Comparison of ENCODE assay signal across 8 mouse cellular contexts in the genomic region with DNA sequence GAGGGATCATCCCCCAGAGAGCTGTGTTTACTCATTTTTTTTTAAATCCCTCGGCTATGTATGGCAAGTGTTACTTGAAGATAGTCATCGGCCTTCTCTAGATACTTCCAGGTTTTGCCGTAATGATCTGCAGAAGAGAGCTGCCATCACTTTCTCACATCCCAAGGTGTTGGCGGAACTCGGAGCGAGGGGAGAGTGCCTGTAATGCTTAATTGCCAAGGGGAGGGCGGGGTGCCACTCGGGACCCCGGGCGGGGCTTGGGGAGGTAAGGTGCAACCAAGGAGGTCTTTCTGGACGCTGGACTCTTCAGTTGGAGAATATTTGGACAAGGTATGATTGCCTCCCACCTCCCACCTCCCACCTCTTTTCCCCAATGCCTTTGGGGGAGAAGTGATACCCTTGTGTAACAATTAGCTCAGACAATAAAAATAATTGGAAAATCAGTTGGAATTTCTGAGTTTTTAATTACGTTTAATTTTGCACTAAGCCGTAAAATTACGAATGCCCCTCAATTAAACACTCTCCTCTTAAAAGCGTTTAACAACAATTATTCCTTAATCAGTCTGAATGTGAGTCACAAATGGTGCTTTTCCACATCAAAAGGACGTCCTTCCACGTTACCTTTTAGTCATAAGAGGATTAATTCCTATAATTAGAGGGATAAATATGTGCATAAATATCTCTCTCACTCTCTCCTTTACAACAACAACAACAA. TPM values are rescaled to one million over a fixed set of nuclear protein-coding genes. Genes with fewer than 3 reads are reported as not detected.
A peak's percentile ranks its signal among the peaks of the same experiment; 100 is the strongest.
DNase-seq lines count a peak whose midpoint lies in the region; ATAC-seq lines count a peak whose summit lies in the region.

No protein-coding gene starts in this region.

- H3K9me3 ChIP-seq in heart, embryonic 11.5 days (replicated peaks; ENCODE audit: control insufficient read depth, low read length), result no peaks in the 10 kb centered on the region
- no peaks in the 10 kb centered on the region for H3K9me3 ChIP-seq in heart, embryonic 16.5 days (replicated peaks; ENCODE audit: control insufficient read depth, low read length)
- no peaks in the 10 kb centered on the region for H3K9me3 ChIP-seq in midbrain, embryonic 11.5 days (ENCODE audit: control insufficient read depth, low read length)

- peaks cover 9% of the 10 kb centered on the region; the same call in 1 of the 2 replicates for H3K4me1 ChIP-seq in heart, embryonic 11.5 days (ENCODE audit: control insufficient read depth, insufficient read depth, low read length)
- peaks cover 14% of the 10 kb centered on the region for H3K4me1 ChIP-seq in heart, embryonic 16.5 days (ENCODE audit: control insufficient read depth, insufficient read depth, low read length)
- peaks cover 12% of the 10 kb centered on the region for H3K4me1 ChIP-seq in midbrain, embryonic 11.5 days (ENCODE audit: control insufficient read depth, insufficient read depth, low read length)

- peak overlapping the region; percentile 51 for H3K4me3 ChIP-seq in heart, embryonic 11.5 days (ENCODE audit: low read depth, low read length)
- H3K4me3 ChIP-seq in heart, embryonic 16.5 days (ENCODE audit: low read length), result peak overlapping the region; percentile 53
- peak overlapping the region; percentile 32 for H3K4me3 ChIP-seq in midbrain, embryonic 11.5 days (ENCODE audit: low read depth, low read length)

- peak overlapping the region; percentile 57; the same call in 1 of the 2 replicates for H3K9ac ChIP-seq in heart, embryonic 11.5 days (ENCODE audit: low read depth, low read length)
- H3K9ac ChIP-seq in heart, embryonic 16.5 days (ENCODE audit: low read length), result peak overlapping the region; percentile 71
- H3K9ac ChIP-seq in midbrain, embryonic 11.5 days (ENCODE audit: low read length), result peak overlapping the region; percentile 53

- H3K27ac ChIP-seq in heart, embryonic 11.5 days (ENCODE audit: low read depth, low read length), result peak overlapping the region; percentile 59; the same call in 1 of the 2 replicates
- no peak overlapping the region for H3K27ac ChIP-seq in heart, embryonic 16.5 days (ENCODE audit: low read length)
- no peak overlapping the region; the same call in 1 of the 2 replicates for H3K27ac ChIP-seq in midbrain, embryonic 11.5 days (ENCODE audit: low read depth, low read length)

- no peak for ATAC-seq in heart, embryonic 11.5 days (replicated peaks; ENCODE audit: insufficient number of reproducible peaks, low FRiP score, low TSS enrichment)
- no peak for ATAC-seq in heart, embryonic 16.5 days (replicated peaks; ENCODE audit: extremely low read depth, insufficient read depth, low FRiP score)
- ATAC-seq in midbrain, embryonic 11.5 days (ENCODE audit: low FRiP score), result no peak
- ATAC-seq in cerebellum, adult (ENCODE audit: insufficient number of reproducible peaks, low FRiP score, low TSS enrichment), result no peak
- ATAC-seq in megakaryocyte-erythroid progenitor cell, adult 5-6 weeks (replicated peaks; ENCODE audit: low FRiP score, low TSS enrichment, poor library complexity, severe bottlenecking), result no peak

- intact Hi-C loops in heart, postnatal 25 days (cut with DNase I), result loop anchor here (10.0 kb wide), 1 partner anchor 560 kb away; no protein-coding TSS in a partner anchor

- WGBS in heart, embryonic 11.5 days (ENCODE audit: insufficient replicate concordance), result 13% methylated on average over 17 of the region's 17 CpGs
- 31% methylated on average over 17 of the region's 17 CpGs for WGBS in heart, embryonic 16.5 days
- WGBS in midbrain, embryonic 11.5 days, result 2% methylated on average over 17 of the region's 17 CpGs

- H3K36me3 ChIP-seq in heart, embryonic 11.5 days (ENCODE audit: control insufficient read depth, insufficient read depth, low read length), result no peaks in the 10 kb centered on the region
- no peaks in the 10 kb centered on the region for H3K36me3 ChIP-seq in heart, embryonic 16.5 days (ENCODE audit: control insufficient read depth, insufficient read depth)
- H3K36me3 ChIP-seq in midbrain, embryonic 11.5 days (ENCODE audit: control insufficient read depth, insufficient read depth, low read length), result no peaks in the 10 kb centered on the region

- DNase-seq in heart, postnatal 25 days (ENCODE audit: low spot score), result no peak
- DNase-seq in brain, adult 2 months (ENCODE audit: low read depth, low spot score), result peak; percentile 39
- DNase-seq in midbrain, embryonic 11.5 days (ENCODE audit: low spot score, missing footprints), result peak; percentile 92
- DNase-seq in right cerebral cortex, postnatal 10 days (ENCODE audit: low spot score in 2 of 2), result no peak

- H3K4me2 ChIP-seq in heart, embryonic 11.5 days, result peak overlapping the region; percentile 86
- H3K4me2 ChIP-seq in heart, embryonic 16.5 days (ENCODE audit: low read depth, low read length), result peak overlapping the region; percentile 75
- peak overlapping the region; percentile 69 for H3K4me2 ChIP-seq in midbrain, embryonic 11.5 days

- H3K27me3 ChIP-seq in heart, embryonic 11.5 days (ENCODE audit: control insufficient read depth, insufficient read depth, low read length), result no peaks in the 10 kb centered on the region
- H3K27me3 ChIP-seq in heart, embryonic 16.5 days (ENCODE audit: control insufficient read depth, insufficient read depth, low read length), result peaks cover 11% of the 10 kb centered on the region
- H3K27me3 ChIP-seq in midbrain, embryonic 11.5 days (ENCODE audit: control insufficient read depth, insufficient read depth, low read length), result peaks cover 35% of the 10 kb centered on the region

RNA-seq across cellular contexts. Expression of a gene that starts 9.2 kb away (rescaled TPM):
- polyA plus RNA-seq in heart, embryonic 11.5 days (2014; fragmentation: Nextera tagmentation; extraction: Ambion mirVana), result 50.5 and 59.8 TPM in 2 replicates
- total RNA-seq in heart, postnatal 25 days (2021), result 10 to 100 TPM; 22.3 to 23.0 TPM
- 22.1 and 22.6 TPM in 2 replicates for polyA plus RNA-seq in heart, embryonic 16.5 days (2015; fragmentation: Nextera tagmentation; extraction: Ambion mirVana)
- polyA plus RNA-seq in midbrain, embryonic 11.5 days (2014; fragmentation: Nextera tagmentation; extraction: Ambion mirVana), result 52.2 and 56.5 TPM in 2 replicates
- not detected in 2 replicates for total RNA-seq in megakaryocyte-erythroid progenitor cell, adult 5-6 weeks (2014; fragmentation: Nextera tagmentation)
- total RNA-seq in megakaryocyte-erythroid progenitor cell, adult 5-6 weeks (2017), result 0.46 TPM in 1 of 2 replicates, not detected in the other

Comparison
In these comparisons a context has a peak if more than half of its experiments do, and no peak if none do; other contexts are left out.
1. DNase-seq: peak in brain, adult 2 months (single experiment) and midbrain, embryonic 11.5 days (single experiment); none in heart, postnatal 25 days (single experiment) and right cerebral cortex, postnatal 10 days (0 of 2).
2. Peak in every context shown above with its lines, with median percentiles within 50 percentile points of each other: H3K4me2 ChIP-seq, H3K4me3 ChIP-seq and H3K9ac ChIP-seq.